ENCODE assay signal across 8 mouse cellular contexts in genomic region chr17:33929371-33930279, GRCm38 (mm10). TPM values are rescaled to one million over a fixed set of nuclear protein-coding genes. Genes with fewer than 3 reads are reported as not detected.
A peak's percentile ranks its signal among the peaks of the same experiment; 100 is the strongest.
DNase-seq lines count a peak whose midpoint lies in the region; ATAC-seq and TF ChIP-seq lines count a peak whose summit lies in the region.

Gene Rgl2 (plus strand): TSS chr17:33929543.

- peak; percentile 77 for ATAC-seq in granulocyte monocyte progenitor cell, adult 5-6 weeks (replicated peaks; ENCODE audit: poor library complexity, severe bottlenecking)
- ATAC-seq in intestine, postnatal 0 days = peak; percentile 83
- peak; percentile 82 for ATAC-seq in midbrain, embryonic 11.5 days (ENCODE audit: low FRiP score)

- H3K9ac ChIP-seq in intestine, postnatal 0 days (ENCODE audit: low read depth, low read length) = peak within 1 kb of the TSS; percentile 81
- peak within 1 kb of the TSS; percentile 88 for H3K9ac ChIP-seq in midbrain, embryonic 11.5 days (ENCODE audit: low read length)

- H3K27me3 ChIP-seq in embryonic facial prominence, embryonic 10.5 days (replicated peaks; ENCODE audit: low read depth, poor library complexity, severe bottlenecking) = peaks cover 3% of the 10 kb centered on the region; the same call in 1 of the 2 replicates
- H3K27me3 ChIP-seq in intestine, postnatal 0 days (replicated peaks; ENCODE audit: control insufficient read depth, insufficient read depth, low read length) = no peaks in the 10 kb centered on the region
- H3K27me3 ChIP-seq in midbrain, embryonic 11.5 days (ENCODE audit: control insufficient read depth, insufficient read depth, low read length) = no peaks in the 10 kb centered on the region

- WGBS in embryonic facial prominence, embryonic 10.5 days = under 1% methylated on average over 80 of the region's 80 CpGs
- WGBS in intestine, postnatal 0 days = under 1% methylated on average over 72 of the region's 80 CpGs
- under 1% methylated on average over 77 of the region's 80 CpGs for WGBS in midbrain, embryonic 11.5 days

- DNase-seq in adrenal gland, postnatal 14 days = peak; percentile 97
- peak; percentile 96 for DNase-seq in embryonic facial prominence, embryonic 10.5 days (ENCODE audit: low spot score)
- DNase-seq in left cerebral cortex, postnatal 4 days = peak; percentile 96
- DNase-seq in midbrain, embryonic 11.5 days (ENCODE audit: low spot score, missing footprints) = peak; percentile 100
- peak; percentile 95 for DNase-seq in right cerebral cortex, postnatal 4 days
- DNase-seq in yolk sac, embryonic 10.5 days (ENCODE audit: low spot score) = peak; percentile 93

- H3K4me3 ChIP-seq in embryonic facial prominence, embryonic 10.5 days = peak within 1 kb of the TSS; percentile 91
- H3K4me3 ChIP-seq in intestine, postnatal 0 days (ENCODE audit: low read depth, low read length) = peak within 1 kb of the TSS; percentile 81
- H3K4me3 ChIP-seq in midbrain, embryonic 11.5 days (ENCODE audit: low read depth, low read length) = peak within 1 kb of the TSS; percentile 87

- intact Hi-C loops in left cerebral cortex, postnatal 4 days (cut with DNase I) = no loop called here

- peak; percentile 64 for TF ChIP-seq CTCF in intestine, postnatal 0 days (IDR thresholded peaks at IDR 0.05; ENCODE audit: low read depth)

- H3K27ac ChIP-seq in embryonic facial prominence, embryonic 10.5 days (replicated peaks) = peak within 1 kb of the TSS; percentile 90
- peak within 1 kb of the TSS; percentile 83 for H3K27ac ChIP-seq in intestine, postnatal 0 days (ENCODE audit: low read depth, low read length)
- H3K27ac ChIP-seq in midbrain, embryonic 11.5 days (ENCODE audit: low read depth, low read length) = peak within 1 kb of the TSS; percentile 89

- H3K4me2 ChIP-seq in intestine, postnatal 0 days (replicated peaks; ENCODE audit: low read depth) = peak within 1 kb of the TSS; percentile 100
- peak within 1 kb of the TSS; percentile 89 for H3K4me2 ChIP-seq in midbrain, embryonic 11.5 days

- no peaks in the 10 kb centered on the region for H3K9me3 ChIP-seq in embryonic facial prominence, embryonic 10.5 days
- no peaks in the 10 kb centered on the region for H3K9me3 ChIP-seq in intestine, postnatal 0 days (ENCODE audit: control insufficient read depth)
- H3K9me3 ChIP-seq in midbrain, embryonic 11.5 days (ENCODE audit: control insufficient read depth, low read length) = no peaks in the 10 kb centered on the region

- peaks cover 49% of the 10 kb centered on the region for H3K4me1 ChIP-seq in embryonic facial prominence, embryonic 10.5 days
- no peaks in the 10 kb centered on the region for H3K4me1 ChIP-seq in intestine, postnatal 0 days (replicated peaks; ENCODE audit: control insufficient read depth, insufficient read depth, low read length)
- peaks cover 15% of the 10 kb centered on the region for H3K4me1 ChIP-seq in midbrain, embryonic 11.5 days (ENCODE audit: control insufficient read depth, insufficient read depth, low read length)

- peaks cover 53% of the 10 kb centered on the region for H3K36me3 ChIP-seq in embryonic facial prominence, embryonic 10.5 days (replicated peaks)
- peaks cover 43% of the 10 kb centered on the region for H3K36me3 ChIP-seq in intestine, postnatal 0 days (ENCODE audit: control insufficient read depth, insufficient read depth)
- H3K36me3 ChIP-seq in midbrain, embryonic 11.5 days (ENCODE audit: control insufficient read depth, insufficient read depth, low read length) = no peaks in the 10 kb centered on the region

RNA-seq across cellular contexts. Expression of gene Rgl2, which starts in this region (rescaled TPM):
- total RNA-seq in adrenal gland, postnatal 14 days (2021) = 53.2 and 80.3 TPM in 2 replicates
- polyA plus RNA-seq in embryonic facial prominence, embryonic 10.5 days (2016; fragmentation: Nextera tagmentation; extraction: Ambion mirVana) = 40.2 and 41.0 TPM in 2 replicates
- 44.6 and 78.3 TPM in 2 replicates for total RNA-seq in granulocyte monocyte progenitor cell, adult 5-6 weeks (2014; fragmentation: Nextera tagmentation)
- total RNA-seq in granulocyte monocyte progenitor cell, adult 5-6 weeks (2017) = 35.5 and 35.8 TPM in 2 replicates
- polyA plus RNA-seq in intestine, postnatal 0 days (2015; fragmentation: Nextera tagmentation; extraction: Ambion mirVana) = 10.8 and 11.6 TPM in 2 replicates
- total RNA-seq in left cerebral cortex, postnatal 4 days (2021) = 10 to 100 TPM; 74.1 to 75.5 TPM
- polyA plus RNA-seq in midbrain, embryonic 11.5 days (2014; fragmentation: Nextera tagmentation; extraction: Ambion mirVana) = 29.3 and 33.6 TPM in 2 replicates

Comparison
In these comparisons a context has a peak if more than half of its experiments do, and no peak if none do; other contexts are left out.
1. Peak in every context shown above with its lines: DNase-seq, ATAC-seq, H3K4me3 ChIP-seq and H3K27ac ChIP-seq.